ENCODE assay signal across 12 mouse cellular contexts in the genomic region with DNA sequence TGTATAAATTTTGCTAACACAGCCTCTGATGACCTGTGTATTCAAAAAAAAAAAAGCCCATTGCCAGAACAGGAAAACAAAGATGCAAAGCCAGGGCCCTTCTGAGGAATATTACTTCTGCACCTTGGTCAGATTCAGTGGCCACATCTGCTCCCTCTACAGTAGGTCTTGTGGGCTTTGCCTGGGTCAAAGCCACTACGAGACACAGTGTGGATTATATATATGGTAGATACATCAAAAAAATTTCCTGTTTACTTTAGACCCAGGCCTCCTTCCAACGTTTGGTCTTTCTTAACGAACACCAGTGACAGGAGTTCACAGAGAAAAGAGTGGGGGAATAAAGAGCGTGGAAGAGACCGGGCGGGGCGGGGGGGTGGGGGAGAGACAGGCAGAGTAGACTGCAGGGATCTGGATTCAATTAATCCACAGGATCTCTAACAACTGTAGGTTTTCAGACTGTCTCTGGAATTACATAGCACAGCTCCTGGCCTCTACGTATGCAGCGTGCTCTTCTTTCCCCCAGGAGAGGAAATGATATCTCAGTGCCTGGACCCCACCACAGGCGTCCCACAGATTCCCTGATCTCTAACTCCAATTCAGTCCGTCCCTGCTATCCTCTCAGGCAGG. TPM values are rescaled to one million over a fixed set of nuclear protein-coding genes. Genes with fewer than 3 reads are reported as not detected.
DNase-seq lines count a peak whose midpoint lies in the region; ATAC-seq and TF ChIP-seq lines count a peak whose summit lies in the region.
"Had no signal": no experiment of that assay in that cellular context is flagged by ENCODE, and none has a peak within 500 bp of the region (broad histone marks: within the 10 kb centered on the region; RNA-seq: fewer than 3 reads in every experiment).

No protein-coding gene starts in this region.

- ATAC-seq in lung, embryonic 14.5 days (ENCODE audit: insufficient read depth) = peak; percentile 6; the same call in 1 of the 2 replicates
- ATAC-seq in neural tube, embryonic 13.5 days (ENCODE audit: low read depth) = no peak

- H3K9ac ChIP-seq in lung, embryonic 14.5 days = no peak overlapping the region
- H3K9ac ChIP-seq in neural tube, embryonic 13.5 days = peak overlapping the region; percentile 2
- H3K9ac ChIP-seq: liver, embryonic 14.5 days had no signal

- DNase-seq in embryo, embryonic 10 days (ENCODE audit: low spot score) = peak; percentile 42
- DNase-seq in embryo, embryonic 11 days = no peak
- peak; percentile 68 for DNase-seq in lung, embryonic 14.5 days
- DNase-seq in lung, adult 2 months = no peak
- peak; percentile 52 for DNase-seq in forelimb bud, embryonic 11.5 days (ENCODE audit: low read depth, low spot score)
- no peak for DNase-seq in gastrocnemius, postnatal 4 days (ENCODE audit: low spot score in 2 of 2)
- no peak for DNase-seq in embryo, embryonic 9.5 days (ENCODE audit: extremely low spot score)
- DNase-seq: adrenal gland, postnatal 25 days; heart, postnatal 36 days had no signal

- no peak overlapping the region for H3K4me3 ChIP-seq in lung, embryonic 14.5 days (ENCODE audit: low read depth, low read length)
- H3K4me3 ChIP-seq in lung, adult 2 months (replicated peaks; ENCODE audit: extremely low read depth, low read depth, low read length) = no peak overlapping the region
- no peak overlapping the region for H3K4me3 ChIP-seq in neural tube, embryonic 13.5 days
- H3K4me3 ChIP-seq: left cerebral cortex, adult 2 months had no signal

- H3K36me3 ChIP-seq in lung, embryonic 14.5 days (ENCODE audit: insufficient read depth) = peaks cover 97% of the 10 kb centered on the region
- peaks cover 85% of the 10 kb centered on the region for H3K36me3 ChIP-seq in neural tube, embryonic 13.5 days

- H3K9me3 ChIP-seq in lung, embryonic 14.5 days (ENCODE audit: low read depth, low read length) = no peaks in the 10 kb centered on the region
- H3K9me3 ChIP-seq in neural tube, embryonic 13.5 days = no peaks in the 10 kb centered on the region

- peak overlapping the region; percentile 80 for H3K27ac ChIP-seq in lung, embryonic 14.5 days (ENCODE audit: low read depth)
- H3K27ac ChIP-seq in neural tube, embryonic 13.5 days (replicated peaks) = peak overlapping the region; percentile 67
- H3K27ac ChIP-seq: left cerebral cortex, adult 2 months; liver, embryonic 14.5 days had no signal

- TF ChIP-seq CTCF in lung, embryonic 14.5 days (IDR thresholded peaks at IDR 0.05; ENCODE audit: low read depth) = no peak
- TF ChIP-seq CTCF in lung, adult 2 months (IDR thresholded peaks at IDR 0.05; ENCODE audit: insufficient read depth, low read length) = no peak

- WGBS in lung, embryonic 14.5 days = 38% methylated on average over 11 of the region's 11 CpGs
- 65% methylated on average over 11 of the region's 11 CpGs for WGBS in lung, adult 2 months
- 22% methylated on average over 11 of the region's 11 CpGs for WGBS in neural tube, embryonic 13.5 days

- no peak for TF ChIP-seq POLR2A in lung, adult 2 months (IDR thresholded peaks at IDR 0.05; ENCODE audit: borderline replicate concordance, extremely low read depth, low read depth, low read length)

- peaks cover 47% of the 10 kb centered on the region for H3K4me1 ChIP-seq in lung, embryonic 14.5 days (ENCODE audit: insufficient read depth)
- H3K4me1 ChIP-seq in lung, adult 2 months (ENCODE audit: control insufficient read depth, insufficient read depth, low read length) = peaks cover 8% of the 10 kb centered on the region
- peaks cover 75% of the 10 kb centered on the region for H3K4me1 ChIP-seq in neural tube, embryonic 13.5 days (replicated peaks)

- H3K27me3 ChIP-seq in lung, embryonic 14.5 days (ENCODE audit: insufficient read depth, low read length) = no peaks in the 10 kb centered on the region
- no peaks in the 10 kb centered on the region for H3K27me3 ChIP-seq in neural tube, embryonic 13.5 days

- no peak overlapping the region for H3K4me2 ChIP-seq in lung, embryonic 14.5 days
- H3K4me2 ChIP-seq in neural tube, embryonic 13.5 days = no peak overlapping the region

RNA-seq across cellular contexts. Expression of gene Fancc, which starts 28.6 kb away (rescaled TPM):
- polyA plus RNA-seq in lung, embryonic 14.5 days (2014; fragmentation: Nextera tagmentation; extraction: Ambion mirVana) = 25.9 and 27.4 TPM in 2 replicates
- polyA plus RNA-seq in lung, adult 2 months (2012; rRNA removed) = 12.6 and 18.6 TPM in 2 replicates
- 15.3 and 20.6 TPM in 2 replicates for polyA plus RNA-seq in neural tube, embryonic 13.5 days (2015; fragmentation: Nextera tagmentation; extraction: Ambion mirVana)
- total RNA-seq in gastrocnemius, postnatal 4 days (2021) = 1 to 10 TPM; 8.0 to 9.0 TPM

RNA-seq across cellular contexts. Expression of gene Ptch1, which starts 47.7 kb away (rescaled TPM):
- 64.6 and 68.6 TPM in 2 replicates for polyA plus RNA-seq in lung, embryonic 14.5 days (2014; fragmentation: Nextera tagmentation; extraction: Ambion mirVana)
- polyA plus RNA-seq in lung, adult 2 months (2012; rRNA removed) = 41.4 and 47.6 TPM in 2 replicates
- 19.2 and 22.1 TPM in 2 replicates for polyA plus RNA-seq in neural tube, embryonic 13.5 days (2015; fragmentation: Nextera tagmentation; extraction: Ambion mirVana)
- 10 to 100 TPM; 23.4 to 24.1 TPM for total RNA-seq in gastrocnemius, postnatal 4 days (2021)

Comparison
In these comparisons a context has a peak if more than half of its experiments do, and no peak if none do; other contexts are left out.
1. DNase-seq: peak in embryo, embryonic 10 days (single experiment), lung, embryonic 14.5 days (single experiment) and forelimb bud, embryonic 11.5 days (single experiment); none in embryo, embryonic 11 days (single experiment), lung, adult 2 months (single experiment), gastrocnemius, postnatal 4 days (0 of 2) and embryo, embryonic 9.5 days (single experiment).